Mouse (Mus musculus) CH12.LX (cell line): Measurements from ENCODE around the gene Etv6. TPM values are rescaled to one million over a fixed set of nuclear protein-coding genes. Genes with fewer than 3 reads are reported as not detected.
A peak's percentile ranks its signal among the peaks of the same experiment; 100 is the strongest.

Source experiments
- DNase-seq: peaks from one replicate; pipeline ENCODE4 v3.0.0-alpha.2; 2013; ENCODE audit errors: extremely low read depth
- H3K27ac ChIP-seq: 2 replicates; pipeline ENCODE4 v1.5.1; 2012; ENCODE audit warnings: low read depth, mild to moderate bottlenecking, control low read depth, moderate library complexity; ENCODE audit not compliant: insufficient read depth
- H3K27me3 ChIP-seq: replicated peaks from 2 replicates; pipeline ENCODE3; 2012; ENCODE audit warnings: inconsistent platforms
- H3K36me3 ChIP-seq, 2 experiments: replicated peaks in 1 of 2; 2 replicates each; pipeline versions ENCODE3 to v1.6.1; 2012; ENCODE audit warnings: inconsistent platforms in 1 of 2, low read length in 1 of 2, mild to moderate bottlenecking in 1 of 2, mixed read lengths in 1 of 2, moderate library complexity in 1 of 2; ENCODE audit not compliant: control insufficient read depth in 1 of 2, insufficient read depth in 1 of 2
- H3K4me1 ChIP-seq, 2 experiments: 2 replicates each; pipeline ENCODE4 v1.6.1; 2012; ENCODE audit warnings: inconsistent platforms in 1 of 2, moderate library complexity in 1 of 2; ENCODE audit not compliant: insufficient read depth in 2 of 2, control insufficient read depth in 1 of 2
- H3K4me2 ChIP-seq: 2 replicates; pipeline ENCODE4 v1.6.1; 2012; ENCODE audit warnings: low read depth, mild to moderate bottlenecking, control low read depth; ENCODE audit not compliant: poor library complexity, insufficient read depth, severe bottlenecking
- H3K4me3 ChIP-seq, 3 experiments: fragments of 150-350 bp in 1 of 3; sonication (generic) in 1 of 3; replicated peaks in 1 of 3; 2 replicates each; pipeline versions ENCODE3 to v1.5.1; 2011 to 2012; ENCODE audit warnings: low read depth in 2 of 3, low read length in 2 of 3, mild to moderate bottlenecking in 2 of 3, moderate library complexity in 2 of 3, control low read depth in 1 of 3, improper control_type of control experiment in 1 of 3, inconsistent platforms in 1 of 3, mixed read lengths in 1 of 3; ENCODE audit not compliant: poor library complexity in 1 of 3
- H3K79me2 ChIP-seq: replicated peaks from 2 replicates; pipeline ENCODE4 v1.6.1; 2012; ENCODE audit warnings: mild to moderate bottlenecking, moderate library complexity; ENCODE audit not compliant: control insufficient read depth, poor library complexity, insufficient read depth, severe bottlenecking; ENCODE audit errors: extremely low read depth
- H3K9ac ChIP-seq: 2 replicates; pipeline ENCODE4 v1.6.1; 2012; ENCODE audit warnings: low read depth, mild to moderate bottlenecking, control low read depth, moderate library complexity; ENCODE audit not compliant: insufficient read depth
- H3K9me3 ChIP-seq: replicated peaks from 2 replicates; pipeline ENCODE3; 2012; ENCODE audit warnings: low read length, inconsistent platforms, mixed read lengths
- BHLHE40 ChIP-seq: IDR thresholded peaks from 2 replicates; pipeline ENCODE4 v1.6.1; 2011; ENCODE audit warnings: mild to moderate bottlenecking, low read depth, low read length, improper control_type of control experiment
- CHD2 ChIP-seq: IDR thresholded peaks from 2 replicates; pipeline ENCODE4 v1.6.1; 2011; ENCODE audit warnings: low read length, improper control_type of control experiment
- CTCF ChIP-seq, 2 experiments: IDR thresholded peaks in 1 of 2; conservative IDR thresholded peaks in 1 of 2; 2 replicates each; pipeline ENCODE4 v1.5.1; 2011 to 2012; ENCODE audit warnings: low read depth in 2 of 2, low read length in 2 of 2, improper control_type of control experiment in 1 of 2, inconsistent platforms in 1 of 2, mild to moderate bottlenecking in 1 of 2, moderate library complexity in 1 of 2
- E2F4 ChIP-seq: IDR thresholded peaks from 2 replicates; pipeline ENCODE4 v1.6.1; 2011; ENCODE audit warnings: low read depth, low read length, improper control_type of control experiment; ENCODE audit not compliant: insufficient replicate concordance
- ELF1 ChIP-seq: IDR thresholded peaks from 2 replicates; pipeline ENCODE4 v1.6.1; 2014; ENCODE audit warnings: low read depth, mild to moderate bottlenecking, inconsistent platforms, low read length, improper control_type of control experiment
- EP300 ChIP-seq: IDR thresholded peaks from 2 replicates; pipeline ENCODE4 v1.6.1; 2011; ENCODE audit warnings: low read length, improper control_type of control experiment
- ETS1 ChIP-seq: conservative IDR thresholded peaks from 2 replicates; pipeline ENCODE4 v1.6.1; 2012; ENCODE audit warnings: low read depth, mild to moderate bottlenecking, inconsistent platforms, low read length, improper control_type of control experiment, moderate library complexity
- IRF4 ChIP-seq: IDR thresholded peaks from 2 replicates; pipeline ENCODE4 v1.6.1; 2014; ENCODE audit warnings: low read depth, mild to moderate bottlenecking, inconsistent platforms, low read length, improper control_type of control experiment
- JUND ChIP-seq: conservative IDR thresholded peaks from 2 replicates; pipeline ENCODE4 v1.6.1; 2011; ENCODE audit warnings: low read depth, low read length, improper control_type of control experiment
- MAFK ChIP-seq: IDR thresholded peaks from 2 replicates; pipeline ENCODE4 v1.6.1; 2011; ENCODE audit warnings: low read length, improper control_type of control experiment; ENCODE audit not compliant: insufficient replicate concordance
- MAZ ChIP-seq: IDR thresholded peaks from 2 replicates; pipeline ENCODE4 v1.6.1; 2012; ENCODE audit warnings: low read depth, mild to moderate bottlenecking, inconsistent platforms, low read length, improper control_type of control experiment, moderate library complexity
- MXI1 ChIP-seq: IDR thresholded peaks from 2 replicates; pipeline ENCODE4 v1.6.1; 2011; ENCODE audit warnings: mild to moderate bottlenecking, low read depth, low read length, improper control_type of control experiment
- NRF1 ChIP-seq: IDR thresholded peaks from 2 replicates; pipeline ENCODE4 v1.6.1; 2014; ENCODE audit warnings: low read depth, mild to moderate bottlenecking, inconsistent platforms, low read length, improper control_type of control experiment, moderate library complexity
- PAX5 ChIP-seq: IDR thresholded peaks from 2 replicates; pipeline ENCODE4 v1.6.1; 2012; ENCODE audit warnings: low read length, inconsistent platforms, mixed read lengths
- POLR2A ChIP-seq: IDR thresholded peaks from 2 replicates; pipeline ENCODE4 v1.6.1; 2011; ENCODE audit warnings: low read depth, mild to moderate bottlenecking, improper control_type of control experiment, low read length
- POLR2AphosphoS2 ChIP-seq: IDR thresholded peaks from 2 replicates; pipeline ENCODE4 v1.6.1; 2011; ENCODE audit warnings: low read depth, low read length, improper control_type of control experiment
- TBP ChIP-seq: conservative IDR thresholded peaks from 2 replicates; pipeline ENCODE4 v1.6.1; 2011; ENCODE audit warnings: low read depth, low read length, improper control_type of control experiment
- ZMIZ1 ChIP-seq: IDR thresholded peaks from 2 replicates; pipeline ENCODE4 v1.6.1; 2012; ENCODE audit warnings: low read depth, mild to moderate bottlenecking, inconsistent platforms, low read length, improper control_type of control experiment
- dilution Hi-C: fragments of 300-500 bp; cut with MboI; formaldehyde crosslinking; loops from 2 replicates; pipeline ENCODE4 v1.14.3; 2020; ENCODE audit warnings: low sequenced_read_pairs; ENCODE audit not compliant: extremely low pct_unique_long_range_greater_than_20kb, extremely low pct_ligation_motif_present
- in situ Hi-C: fragments of 300-500 bp; cut with MboI; formaldehyde crosslinking; loops from 3 replicates; pipeline ENCODE4 v1.14.3; 2019; ENCODE audit warnings: low sequenced_read_pairs, low pct_ligation_motif_present, low pct_unique_long_range_greater_than_20kb, mixed read lengths
- polyA plus RNA-seq: library from polyadenylated mRNA; unstranded; fragments of >175 nt; gene quantifications from 2 replicates; pipeline ENCODE4 v1.2.1, GENCODE M21; 2012; ENCODE audit warnings: low read depth; ENCODE audit not compliant: insufficient read length
- total RNA-seq, 2 experiments: library from RNA; depleted of rRNA; stranded (reverse); fragments of 300-350 nt in 1 of 2; fragments of >200 nt in 1 of 2; gene quantifications; 2 replicates each; pipeline ENCODE4 v1.2.3; 2012 to 2014

The Etv6 gene
- total and polyA plus RNA-seq, 3 experiments: 7.6 to 29.5 (median 10.1) TPM

DNA sequence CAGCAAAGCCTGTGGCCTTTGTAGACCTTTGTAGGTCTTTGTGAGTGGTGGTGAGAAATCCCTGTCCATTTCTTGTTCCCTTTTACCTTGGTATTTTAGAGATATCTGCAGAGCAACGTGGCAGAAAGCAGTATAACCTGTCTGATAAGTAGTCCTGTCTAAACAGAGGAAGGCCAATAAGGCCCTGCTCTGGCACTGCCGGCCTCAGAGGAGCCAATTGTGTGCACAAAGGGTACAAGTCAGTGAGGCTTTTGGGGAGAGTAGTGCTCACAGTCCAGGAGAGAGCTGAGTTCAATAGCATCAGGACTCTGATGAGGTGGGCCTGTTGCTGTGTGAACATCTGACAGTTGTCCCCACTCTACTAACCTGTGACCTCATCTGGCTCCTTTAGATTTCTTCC, 77.7 kb downstream of the Etv6 start:
- Histone ChIP-seq H3K4me1 (peaks cover 20 to 65% of the 10 kb centered on the region in 2 experiments), H3K4me2 (no peak overlapping the region), H3K79me2 (no peaks in the 10 kb centered on the region; the same call in 1 of the 2 replicates), H3K9ac (no peak overlapping the region), H3K27me3 (no peaks in the 10 kb centered on the region), H3K36me3 (peaks cover 7 to 67% of the 10 kb centered on the region in 2 experiments), H3K27ac (no peak overlapping the region), H3K9me3 (peaks cover 15% of the 10 kb centered on the region), H3K4me3 (no peak overlapping the region)
- DNase-seq: no peak
- dilution Hi-C loops (no loop called here), in situ Hi-C loops (no loop called here)
- TF ChIP-seq PAX5 (no peak), CTCF (conservative IDR thresholded peaks at IDR 0.05 in 1 of 2, IDR thresholded peaks at IDR 0.05 in 1 of 2; ENCODE audit: low read depth in 2 of 2, low read length in 2 of 2) (no peak), CHD2 (no peak), NRF1 (no peak), MXI1 (no peak), E2F4 (no peak), ZMIZ1 (no peak), ELF1 (no peak)

DNA sequence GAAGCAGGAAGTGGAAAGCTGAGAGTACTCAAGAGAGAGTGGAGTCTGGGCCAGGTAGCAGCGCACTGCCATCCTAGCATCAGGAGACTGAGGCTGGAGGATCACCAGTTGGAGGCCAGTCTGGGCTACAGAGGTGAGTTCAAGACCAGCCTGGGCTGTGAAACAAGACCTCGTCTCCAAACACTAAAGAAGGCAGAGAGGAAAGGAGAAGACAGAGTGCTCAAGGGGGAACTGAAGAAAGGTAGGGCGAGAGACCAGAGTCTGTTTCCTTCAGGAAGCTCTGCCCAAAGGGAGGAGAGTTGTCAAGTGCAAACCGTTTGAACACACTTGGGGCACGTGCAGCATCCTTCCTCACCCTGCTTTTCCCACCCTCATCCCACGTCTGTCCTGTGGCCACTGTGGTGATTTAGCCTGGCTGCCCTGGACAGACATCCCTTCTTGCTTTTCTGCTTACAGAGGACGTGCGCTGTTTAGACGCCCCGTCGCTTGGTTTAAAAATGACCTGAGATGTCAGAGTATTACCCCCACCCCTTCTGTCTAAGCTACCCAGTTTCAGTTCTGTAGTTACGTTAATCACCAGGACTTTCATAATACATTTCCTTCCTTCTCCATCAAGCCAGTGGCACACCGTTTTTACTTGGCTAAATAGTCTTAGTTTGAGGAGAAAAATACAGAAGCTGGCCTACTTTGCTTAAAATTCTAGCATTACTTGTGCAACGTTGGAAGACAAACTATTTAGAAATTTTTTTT, 79.9 kb downstream of the Etv6 start:
- Histone ChIP-seq H3K4me2 (peak overlapping the region; percentile 0; the same call in 1 of the 2 replicates), H3K9me3 (no peaks in the 10 kb centered on the region), H3K4me3 (peak overlapping the region in 1 of 3 experiments; percentile 5), H3K4me1 (peaks cover 31 to 87% of the 10 kb centered on the region in 2 experiments), H3K27ac (peak overlapping the region; percentile 37), H3K79me2 (no peaks in the 10 kb centered on the region; the same call in 1 of the 2 replicates), H3K9ac (no peak overlapping the region), H3K36me3 (peaks cover 0 to 47% of the 10 kb centered on the region in 2 experiments), H3K27me3 (no peaks in the 10 kb centered on the region)
- dilution Hi-C loops (no loop called here), in situ Hi-C loops (no loop called here)
- DNase-seq: peak; percentile 64
- TF ChIP-seq BHLHE40: peak; percentile 89
- no peak; the same call in 1 of the 2 replicates for TF ChIP-seq ELF1
- no peak for TF ChIP-seq TBP
- peak; percentile 73 for TF ChIP-seq MAZ
- TF ChIP-seq POLR2AphosphoS2: no peak
- no peak for TF ChIP-seq CHD2
- TF ChIP-seq CTCF (conservative IDR thresholded peaks at IDR 0.05 in 1 of 2, IDR thresholded peaks at IDR 0.05 in 1 of 2; ENCODE audit: low read depth in 2 of 2, low read length in 2 of 2): no peak
- TF ChIP-seq MAFK: no peak
- TF ChIP-seq EP300: peak; percentile 65
- TF ChIP-seq IRF4: peak; percentile 90
- peak; percentile 35 for TF ChIP-seq ETS1
- TF ChIP-seq NRF1: no peak
- no peak for TF ChIP-seq PAX5
- 0 out of 2 replicates have a peak, but pooled peaks have one; percentile 10 for TF ChIP-seq POLR2A
- TF ChIP-seq JUND: no peak
